Mouse (Mus musculus) G1E (cell line): ENCODE measurements around the gene Ints11.

Experiments
- CTCF ChIP-seq: IDR thresholded peaks from 2 replicates; pipeline ENCODE4 v1.5.1; 2012; ENCODE audit warnings: low read depth, low read length, inconsistent platforms, mixed read lengths
- GATA1 ChIP-seq: IDR thresholded peaks from 2 replicates; pipeline ENCODE4 v1.6.1; 2012; ENCODE audit warnings: borderline replicate concordance, low read length, inconsistent platforms, mixed read lengths
- GATA2 ChIP-seq: IDR thresholded peaks from 2 replicates; pipeline ENCODE4 v1.6.1; 2012; ENCODE audit warnings: low read depth, low read length, inconsistent platforms, borderline replicate concordance
- POLR2AphosphoS5 ChIP-seq: IDR thresholded peaks from 2 replicates; pipeline ENCODE4 v1.6.1; 2012; ENCODE audit warnings: low read depth, low read length, inconsistent platforms; ENCODE audit not compliant: insufficient replicate concordance
- TAL1 ChIP-seq: conservative IDR thresholded peaks from 2 replicates; pipeline ENCODE4 v1.6.1; 2012; ENCODE audit warnings: low read depth, low read length, inconsistent platforms, mixed read lengths

- TF ChIP-seq TAL1 (no peak), CTCF (no peak), GATA1 (no peak), GATA2 (no peak), POLR2AphosphoS5 (no peak)
Measured at GRCm38 (mm10) chr4:155841003-155841454, 28.3 kb upstream of the Ints11 start.
